Mouse (Mus musculus) myocyte (in vitro differentiated cells): ENCODE results near the gene Slc26a6. TPM values are rescaled to one million over a fixed set of nuclear protein-coding genes. Genes with fewer than 3 reads are reported as not detected.
A peak's percentile ranks its signal among the peaks of the same experiment; 100 is the strongest.

ENCODE experiments used
- H3K27me3 ChIP-seq: one replicate; pipeline ENCODE4 v1.6.1; 2011; ENCODE audit not compliant: control insufficient read depth, insufficient read depth, insufficient read length
- H3K36me3 ChIP-seq: one replicate; pipeline ENCODE4 v1.6.1; 2011; ENCODE audit not compliant: control insufficient read depth, insufficient read depth
- H3K4me2 ChIP-seq: one replicate; pipeline ENCODE4 v1.6.1; 2011; ENCODE audit warnings: low read depth, control low read depth
- H3K4me3 ChIP-seq: one replicate; pipeline ENCODE4 v1.5.1; 2011; ENCODE audit warnings: mild to moderate bottlenecking, control low read depth, moderate library complexity
- H3K79me2 ChIP-seq: one replicate; pipeline ENCODE4 v1.6.1; 2011; ENCODE audit not compliant: control insufficient read depth, insufficient read depth
- H3ac ChIP-seq: one replicate; pipeline ENCODE4 v1.6.1; 2011; ENCODE audit not compliant: control insufficient read depth, insufficient read length
- CEBPB ChIP-seq: IDR thresholded peaks from 2 replicates; pipeline ENCODE4 v1.6.1; 2011; ENCODE audit warnings: mild to moderate bottlenecking, moderate library complexity; ENCODE audit not compliant: poor library complexity, insufficient read depth, severe bottlenecking
- E2F4 ChIP-seq: IDR thresholded peaks from one replicate; pipeline ENCODE4 v1.6.1; 2011; ENCODE audit warnings: mild to moderate bottlenecking, control low read depth, moderate library complexity; ENCODE audit not compliant: insufficient read depth
- MAX ChIP-seq: IDR thresholded peaks from one replicate; pipeline ENCODE4 v1.6.1; 2011; ENCODE audit warnings: low read depth, mild to moderate bottlenecking, control low read depth
- MYOD1 ChIP-seq, 3 experiments: IDR thresholded peaks; one replicate each; pipeline ENCODE4 v1.6.1; 2011; ENCODE audit warnings: control low read depth in 2 of 3, low read depth in 2 of 3, mild to moderate bottlenecking in 2 of 3, moderate library complexity in 1 of 3; ENCODE audit not compliant: insufficient read length in 2 of 3, control insufficient read depth in 1 of 3
- MYOG ChIP-seq, 3 experiments: IDR thresholded peaks; one replicate each; pipeline ENCODE4 v1.6.1; 2011; ENCODE audit warnings: control low read depth in 2 of 3, low read depth in 2 of 3, mild to moderate bottlenecking in 2 of 3; ENCODE audit not compliant: insufficient read length in 2 of 3, control insufficient read depth in 1 of 3, insufficient read depth in 1 of 3
- POLR2A ChIP-seq: IDR thresholded peaks from one replicate; pipeline ENCODE4 v1.6.1; 2011; ENCODE audit warnings: low read depth, mild to moderate bottlenecking, control low read depth, moderate library complexity; ENCODE audit not compliant: insufficient read length
- POLR2AphosphoS2 ChIP-seq: IDR thresholded peaks from one replicate; pipeline ENCODE4 v1.6.1; 2011; ENCODE audit warnings: low read depth, control low read depth; ENCODE audit not compliant: insufficient read length
- REST ChIP-seq: IDR thresholded peaks from one replicate; pipeline ENCODE4 v1.6.1; 2011; ENCODE audit warnings: mild to moderate bottlenecking, control low read depth, moderate library complexity; ENCODE audit not compliant: insufficient read depth, insufficient read length
- SRF ChIP-seq: IDR thresholded peaks from one replicate; pipeline ENCODE4 v1.6.1; 2011; ENCODE audit warnings: low read depth; ENCODE audit not compliant: control insufficient read depth, insufficient read length
- TCF12 ChIP-seq: IDR thresholded peaks from one replicate; pipeline ENCODE4 v1.6.1; 2011; ENCODE audit warnings: mild to moderate bottlenecking, control low read depth; ENCODE audit not compliant: poor library complexity, insufficient read depth, severe bottlenecking
- TCF3 ChIP-seq: IDR thresholded peaks from one replicate; pipeline ENCODE4 v1.6.1; 2011; ENCODE audit warnings: low read depth, control low read depth; ENCODE audit not compliant: insufficient read length
- USF1 ChIP-seq: IDR thresholded peaks from one replicate; pipeline ENCODE4 v1.6.1; 2011; ENCODE audit warnings: low read depth, mild to moderate bottlenecking, control low read depth, moderate library complexity
- polyA plus RNA-seq: library from polyadenylated mRNA; unstranded; fragments of >200 nt; fragmentation: generic; extraction: Trizol; gene quantifications from one replicate; pipeline ENCODE4 v1.2.1, GENCODE M21; 2012; ENCODE audit warnings: missing spikeins

Slc26a6 gene
- polyA plus RNA-seq = 18.8 TPM

DNA sequence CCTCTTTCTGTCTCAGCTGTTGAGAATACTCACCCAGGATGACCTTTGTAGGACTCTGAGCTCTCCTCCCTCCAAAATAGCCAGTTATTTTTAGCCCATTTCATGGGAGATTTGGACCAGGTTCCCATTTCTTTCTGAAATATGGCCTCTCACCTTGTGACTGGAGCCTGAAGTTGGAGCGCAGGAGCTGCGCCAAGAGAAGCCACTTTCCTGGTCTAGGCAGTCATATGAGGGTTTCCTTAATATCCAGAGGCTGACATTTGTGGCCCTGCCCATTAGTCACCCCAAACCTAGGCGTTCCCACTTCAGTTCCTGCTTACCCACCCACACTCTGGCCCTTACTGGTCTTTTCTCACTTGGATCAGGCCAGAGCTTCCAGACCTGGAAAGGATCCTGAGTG lies at the start of gene Slc26a6:
Gene Slc26a6, plus strand, starts transcription at position 308 of the 400 bp plus-strand sequence.
- no peaks in the 10 kb centered on the region for H3K36me3 ChIP-seq
- H3K4me3 ChIP-seq = peak within 1 kb of the TSS; percentile 57
- TF ChIP-seq MAX = no peak
- TF ChIP-seq POLR2AphosphoS2 = no peak
- TF ChIP-seq POLR2A = no peak
- TF ChIP-seq MYOD1 (IDR thresholded peaks at IDR 0.05; ENCODE audit: control insufficient read depth in 1 of 3, insufficient read length in 2 of 3, low read depth in 2 of 3) = peak in 1 of 3 experiments; percentile 49
- TF ChIP-seq REST = no peak
- H3ac ChIP-seq = peak within 1 kb of the TSS; percentile 58
- peaks cover 9% of the 10 kb centered on the region for H3K27me3 ChIP-seq
- no peaks in the 10 kb centered on the region for H3K79me2 ChIP-seq
- peak within 1 kb of the TSS; percentile 80 for H3K4me2 ChIP-seq

- Histone ChIP-seq H3ac (no peak overlapping the region), H3K36me3 (peaks cover 45% of the 10 kb centered on the region), H3K79me2 (no peaks in the 10 kb centered on the region), H3K4me3 (no peak overlapping the region), H3K4me2 (no peak overlapping the region), H3K27me3 (no peaks in the 10 kb centered on the region)
- TF ChIP-seq TCF12 (no peak), REST (no peak), POLR2AphosphoS2 (peak; percentile 46)
Observed at GRCm38 (mm10) chr9:108805768-108806167, 47.3 kb upstream of the Slc26a6 start.

GRCm38 (mm10) chr9:108806379-108806778 lies 46.7 kb upstream of the Slc26a6 start:
- no peak overlapping the region for H3ac ChIP-seq
- no peak overlapping the region for H3K4me2 ChIP-seq
- no peaks in the 10 kb centered on the region for H3K27me3 ChIP-seq
- peaks cover 39% of the 10 kb centered on the region for H3K36me3 ChIP-seq
- H3K4me3 ChIP-seq = no peak overlapping the region
- TF ChIP-seq MYOG (IDR thresholded peaks at IDR 0.05; ENCODE audit: control insufficient read depth in 1 of 3, insufficient read depth in 1 of 3, insufficient read length in 2 of 3, low read depth in 2 of 3) (no peak), MYOD1 (IDR thresholded peaks at IDR 0.05; ENCODE audit: control insufficient read depth in 1 of 3, insufficient read length in 2 of 3, low read depth in 2 of 3) (peak in 2 of 3 experiments; percentile 42 to 57)
- H3K79me2 ChIP-seq = no peaks in the 10 kb centered on the region

DNA sequence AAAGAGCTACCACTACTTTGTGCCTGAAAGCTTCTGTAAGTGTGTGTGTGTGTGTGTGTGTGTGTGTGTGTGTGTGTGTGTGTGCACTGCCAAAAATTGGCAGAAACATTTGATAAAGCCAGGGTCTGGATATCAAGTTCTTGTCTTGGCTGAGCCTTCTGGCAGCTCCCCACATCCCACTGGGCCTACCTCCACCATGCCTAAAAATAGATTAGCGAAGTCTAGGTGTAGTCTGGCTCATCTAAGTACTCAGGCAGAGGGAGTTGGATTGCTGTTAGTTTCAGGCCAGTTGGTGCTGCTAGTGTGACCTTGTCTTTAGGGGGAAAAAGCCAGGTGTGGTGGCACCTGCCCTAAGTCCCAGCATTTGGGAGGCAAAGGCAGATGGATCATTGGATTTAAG lies 46.3 kb upstream of the Slc26a6 start:
- no peaks in the 10 kb centered on the region for H3K27me3 ChIP-seq
- TF ChIP-seq TCF3 (no peak), MYOD1 (IDR thresholded peaks at IDR 0.05; ENCODE audit: control insufficient read depth in 1 of 3, insufficient read length in 2 of 3, low read depth in 2 of 3) (peak in 1 of 3 experiments; percentile 19), MAX (no peak), CEBPB (no peak), E2F4 (no peak), TCF12 (no peak), POLR2AphosphoS2 (peak; percentile 11), POLR2A (no peak), USF1 (no peak), MYOG (IDR thresholded peaks at IDR 0.05; ENCODE audit: control insufficient read depth in 1 of 3, insufficient read depth in 1 of 3, insufficient read length in 2 of 3, low read depth in 2 of 3) (no peak), SRF (no peak)
- no peak overlapping the region for H3ac ChIP-seq
- H3K79me2 ChIP-seq = no peaks in the 10 kb centered on the region
- H3K4me3 ChIP-seq = no peak overlapping the region
- H3K4me2 ChIP-seq = no peak overlapping the region
- peaks cover 36% of the 10 kb centered on the region for H3K36me3 ChIP-seq

GRCm38 (mm10) chr9:108807674-108808073 lies 45.4 kb upstream of the Slc26a6 start:
- Histone ChIP-seq H3ac (peak overlapping the region; percentile 61), H3K4me3 (peak overlapping the region; percentile 34), H3K36me3 (peaks cover 27% of the 10 kb centered on the region), H3K79me2 (no peaks in the 10 kb centered on the region), H3K27me3 (no peaks in the 10 kb centered on the region), H3K4me2 (no peak overlapping the region)
- TF ChIP-seq MYOG (IDR thresholded peaks at IDR 0.05; ENCODE audit: control insufficient read depth in 1 of 3, insufficient read depth in 1 of 3, insufficient read length in 2 of 3, low read depth in 2 of 3) (no peak), E2F4 (no peak), MAX (no peak), CEBPB (no peak), SRF (no peak), USF1 (no peak), POLR2AphosphoS2 (no peak), POLR2A (no peak), REST (no peak), TCF3 (no peak), MYOD1 (IDR thresholded peaks at IDR 0.05; ENCODE audit: control insufficient read depth in 1 of 3, insufficient read length in 2 of 3, low read depth in 2 of 3) (no peak), TCF12 (no peak)
